Mouse (Mus musculus): ENCODE results near the gene Srrt. TPM values are rescaled to one million over a fixed set of nuclear protein-coding genes. Genes with fewer than 3 reads are reported as not detected.
A peak's percentile ranks its signal among the peaks of the same experiment; 100 is the strongest.
"Not testable (repeated sequence)": the region's sequence is repeated elsewhere in the genome, so short reads cannot be mapped to it uniquely, and the experiment has no call there.

Srrt gene
- total RNA-seq, 2 experiments from 2014 or later, result 58.1 to 93.2 TPM

- DNase-seq, result no peak
Observed at GRCm38 (mm10) chr5:137299240-137299639, 8.2 kb downstream of the Srrt start.

GRCm38 (mm10) chr5:137297126-137297525 is 10.3 kb downstream of the Srrt start:
- no peak for DNase-seq

- DNase-seq, result no peak
Observed at GRCm38 (mm10) chr5:137295712-137296111, 11.8 kb downstream of the Srrt start.

GRCm38 (mm10) chr5:137295296-137295695 is 12.2 kb downstream of the Srrt start:
- no peak for DNase-seq

- DNase-seq, result peak; percentile 35
Observed at GRCm38 (mm10) chr5:137294744-137295093, 12.8 kb downstream of the Srrt start.

GRCm38 (mm10) chr5:137293839-137294743 is 13.4 kb downstream of the Srrt start, which contains the start of gene Ufsp1:
Ufsp1 (plus strand) TSS chr5:137294629.
- DNase-seq, result peak; percentile 95

- DNase-seq, result peak; percentile 73
Observed at GRCm38 (mm10) chr5:137293282-137293681, 14.2 kb downstream of the Srrt start.

GRCm38 (mm10) chr5:137291381-137291926 is 16.0 kb downstream of the Srrt start:
- DNase-seq, result no peak

- DNase-seq, result peak; percentile 71
Observed at GRCm38 (mm10) chr5:137290677-137291076, 16.8 kb downstream of the Srrt start.

- DNase-seq, result no peak
Observed at GRCm38 (mm10) chr5:137289591-137290365, 17.7 kb downstream of the Srrt start.

GRCm38 (mm10) chr5:137288999-137289470 is 18.4 kb downstream of the Srrt start:
- DNase-seq, result peak; percentile 55

GRCm38 (mm10) chr5:137287953-137288743 is 19.3 kb downstream of the Srrt start:
- DNase-seq, result peak; percentile 38

- DNase-seq, result peak; percentile 39
Observed at GRCm38 (mm10) chr5:137287032-137287952, 20.2 kb downstream of the Srrt start, which contains the start of gene Ache. Ache (plus strand) TSS chr5:137287519.

GRCm38 (mm10) chr5:137286655-137287031 is 20.8 kb downstream of the Srrt start:
- DNase-seq, result peak; percentile 93

GRCm38 (mm10) chr5:137285986-137286385 is 21.5 kb downstream of the Srrt start:
- no peak for DNase-seq

GRCm38 (mm10) chr5:137285045-137285444 is 22.4 kb downstream of the Srrt start:
- peak; percentile 75 for DNase-seq

GRCm38 (mm10) chr5:137284411-137284810 is 23.1 kb downstream of the Srrt start:
- DNase-seq, result not testable (repeated sequence)

GRCm38 (mm10) chr5:137277360-137278342 is 29.8 kb downstream of the Srrt start:
- DNase-seq, result no peak
